Mouse (Mus musculus) E14TG2a.4 (cell line): ENCODE measurements around the gene Lrrn4.
A peak's percentile ranks its signal among the peaks of the same experiment; 100 is the strongest.

Experiments used
- H3K27me3 ChIP-seq: 2 replicates; pipeline ENCODE4 v1.6.1; 2014; ENCODE audit warnings: low read length, control low read depth; ENCODE audit not compliant: insufficient read depth
- H3K36me3 ChIP-seq: 2 replicates; pipeline ENCODE4 v1.6.1; 2014; ENCODE audit warnings: low read length, control low read depth; ENCODE audit not compliant: insufficient read depth
- H3K4me1 ChIP-seq: replicated peaks from 2 replicates; pipeline ENCODE4 v1.6.1; 2014; ENCODE audit warnings: low read depth, low read length, control low read depth
- H3K4me3 ChIP-seq: replicated peaks from 2 replicates; pipeline ENCODE4 v1.5.1; 2014; ENCODE audit warnings: mild to moderate bottlenecking, low read length
- H3K9me3 ChIP-seq: 2 replicates; pipeline ENCODE4 v1.6.1; 2014; ENCODE audit warnings: low read length, control low read depth
- CTCF ChIP-seq: conservative IDR thresholded peaks from 2 replicates; pipeline ENCODE4 v1.5.1; 2014; ENCODE audit warnings: low read length
- NANOG ChIP-seq: IDR thresholded peaks from 2 replicates; pipeline ENCODE4 v1.6.1; 2014; ENCODE audit warnings: borderline replicate concordance, low read length, mixed read lengths
- POU5F1 ChIP-seq: IDR thresholded peaks from 2 replicates; pipeline ENCODE4 v1.6.1; 2014; ENCODE audit warnings: low read length, borderline replicate concordance

Lrrn4 gene

DNA sequence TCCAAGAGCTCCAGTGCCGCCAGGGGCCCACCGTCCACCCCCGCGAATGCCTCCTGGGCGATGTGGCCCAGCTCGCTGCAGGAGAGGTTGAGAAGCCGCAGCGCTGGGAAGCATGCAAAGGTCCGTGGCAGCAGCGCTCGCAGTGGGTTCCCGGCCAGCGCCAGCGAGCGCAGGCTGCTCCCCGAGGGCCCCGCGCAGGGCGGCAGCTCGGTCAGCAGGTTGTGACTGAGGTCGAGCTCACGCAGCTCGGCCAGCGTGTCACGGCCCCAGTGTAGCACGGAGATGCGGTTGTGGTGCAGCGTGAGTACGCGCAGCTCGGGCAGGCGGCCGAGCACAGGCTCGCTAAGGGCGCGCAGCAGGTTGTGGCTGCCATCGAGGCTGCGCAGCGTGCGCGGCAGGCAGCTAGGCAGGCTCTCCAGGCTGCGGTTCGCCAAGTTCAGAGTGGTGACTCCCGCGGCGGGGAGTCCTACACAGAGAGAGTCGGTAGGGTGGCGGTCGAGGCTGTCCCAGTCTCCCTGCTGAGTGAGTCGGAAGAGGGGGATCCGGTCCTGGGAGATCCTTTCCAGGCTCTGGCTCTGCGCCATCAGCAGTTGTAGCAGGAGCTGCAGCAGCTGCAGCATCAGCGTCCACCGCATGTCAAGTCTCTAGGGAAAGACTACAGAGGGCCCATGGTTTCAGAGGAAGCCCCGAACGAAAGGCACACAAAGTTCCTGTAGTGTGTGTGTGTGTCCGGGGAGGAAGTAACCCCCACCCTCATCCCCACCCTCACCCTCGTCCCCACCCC is 1.2 kb downstream of the Lrrn4 start:
- no peak for TF ChIP-seq NANOG
- no peak for TF ChIP-seq CTCF
- no peak for TF ChIP-seq POU5F1
- peak overlapping the region; percentile 83 for H3K4me3 ChIP-seq
- peaks cover 32% of the 10 kb centered on the region for H3K36me3 ChIP-seq
- peaks cover 34% of the 10 kb centered on the region for H3K27me3 ChIP-seq
- H3K9me3 ChIP-seq: no peaks in the 10 kb centered on the region; the same call in 1 of the 2 replicates
- peaks cover 53% of the 10 kb centered on the region for H3K4me1 ChIP-seq

DNA sequence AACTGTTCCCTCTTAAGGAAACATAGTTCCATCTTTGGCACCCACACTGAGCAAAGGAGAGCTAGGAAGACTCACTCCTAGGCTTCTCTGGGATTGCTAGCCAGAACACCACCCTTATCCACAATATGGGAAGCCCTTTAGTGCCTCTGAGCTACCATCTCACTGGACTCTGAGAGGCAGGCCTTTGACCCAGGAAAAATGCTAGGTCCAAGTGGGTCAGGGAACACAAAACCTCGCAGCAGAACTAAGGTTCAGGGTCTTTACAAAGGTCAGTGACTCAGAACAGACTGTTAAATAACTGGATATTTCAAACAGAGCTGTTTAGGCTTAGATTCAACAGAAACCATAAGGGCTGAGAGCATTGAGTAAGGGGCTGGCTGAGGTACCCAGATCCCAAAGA is 3.7 kb downstream of the Lrrn4 start:
- H3K36me3 ChIP-seq: peaks cover 32% of the 10 kb centered on the region
- TF ChIP-seq NANOG (no peak), POU5F1 (no peak), CTCF (no peak)
- peaks cover 34% of the 10 kb centered on the region for H3K27me3 ChIP-seq
- peaks cover 54% of the 10 kb centered on the region for H3K4me1 ChIP-seq
- H3K4me3 ChIP-seq: no peak overlapping the region
- H3K9me3 ChIP-seq: no peaks in the 10 kb centered on the region; the same call in 1 of the 2 replicates

- peaks cover 28% of the 10 kb centered on the region for H3K27me3 ChIP-seq
- H3K4me3 ChIP-seq: no peak overlapping the region
- no peak for TF ChIP-seq CTCF
- TF ChIP-seq NANOG: no peak
- no peak for TF ChIP-seq POU5F1
- peaks cover 63% of the 10 kb centered on the region for H3K36me3 ChIP-seq
- H3K4me1 ChIP-seq: peaks cover 38% of the 10 kb centered on the region
- no peaks in the 10 kb centered on the region; the same call in 1 of the 2 replicates for H3K9me3 ChIP-seq
Measured at GRCm38 (mm10) chr2:132873657-132874326, 6.9 kb downstream of the Lrrn4 start.

DNA sequence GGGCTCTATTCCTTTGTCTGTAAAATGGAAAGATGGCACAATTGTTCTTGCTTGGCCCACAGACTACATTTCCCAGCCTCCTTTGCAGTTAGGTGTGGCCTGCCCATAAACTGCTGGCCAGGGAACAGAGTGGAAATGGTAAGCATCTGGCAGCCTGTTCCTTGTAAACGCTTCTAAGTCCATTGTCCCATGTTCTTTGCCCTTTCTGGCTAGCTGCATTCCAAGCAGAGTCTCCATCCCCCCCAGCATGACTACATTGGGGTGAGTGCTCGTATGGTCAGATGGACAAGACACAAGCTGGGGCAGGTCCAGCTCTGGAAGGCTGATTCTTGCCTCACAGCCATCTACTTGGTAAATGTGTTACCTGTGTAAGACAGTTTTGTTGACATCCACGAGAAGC is 9.0 kb downstream of the Lrrn4 start:
- Histone ChIP-seq H3K27me3 (peaks cover 6% of the 10 kb centered on the region), H3K36me3 (peaks cover 61% of the 10 kb centered on the region), H3K4me3 (no peak overlapping the region), H3K9me3 (no peaks in the 10 kb centered on the region; the same call in 1 of the 2 replicates), H3K4me1 (peaks cover 28% of the 10 kb centered on the region)
- TF ChIP-seq CTCF (no peak), NANOG (no peak), POU5F1 (no peak)

DNA sequence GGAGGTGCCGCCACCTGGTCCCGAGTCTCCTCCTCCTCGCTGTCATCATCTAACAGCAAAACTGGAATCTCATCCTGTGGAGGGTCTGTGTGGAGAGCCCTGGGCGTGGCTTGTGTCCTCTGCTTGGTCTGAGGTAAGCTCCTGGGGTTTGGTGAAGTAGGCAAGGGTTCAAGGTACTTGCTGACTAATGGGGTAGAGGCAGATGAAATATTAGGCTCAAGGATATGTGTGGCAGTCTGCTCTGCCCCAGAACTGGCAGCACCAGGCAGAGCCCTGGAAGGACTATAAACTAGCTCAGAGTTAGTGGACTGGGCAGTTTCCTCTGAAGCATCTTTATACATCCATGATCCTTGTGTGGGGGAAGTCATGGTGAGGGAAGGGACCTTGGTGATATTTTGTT is 10.4 kb downstream of the Lrrn4 start:
- no peak overlapping the region for H3K4me3 ChIP-seq
- peaks cover 55% of the 10 kb centered on the region for H3K36me3 ChIP-seq
- H3K27me3 ChIP-seq: no peaks in the 10 kb centered on the region
- H3K4me1 ChIP-seq: peaks cover 23% of the 10 kb centered on the region
- no peaks in the 10 kb centered on the region; the same call in 1 of the 2 replicates for H3K9me3 ChIP-seq
- no peak for TF ChIP-seq NANOG
- no peak for TF ChIP-seq POU5F1
- TF ChIP-seq CTCF: no peak

DNA sequence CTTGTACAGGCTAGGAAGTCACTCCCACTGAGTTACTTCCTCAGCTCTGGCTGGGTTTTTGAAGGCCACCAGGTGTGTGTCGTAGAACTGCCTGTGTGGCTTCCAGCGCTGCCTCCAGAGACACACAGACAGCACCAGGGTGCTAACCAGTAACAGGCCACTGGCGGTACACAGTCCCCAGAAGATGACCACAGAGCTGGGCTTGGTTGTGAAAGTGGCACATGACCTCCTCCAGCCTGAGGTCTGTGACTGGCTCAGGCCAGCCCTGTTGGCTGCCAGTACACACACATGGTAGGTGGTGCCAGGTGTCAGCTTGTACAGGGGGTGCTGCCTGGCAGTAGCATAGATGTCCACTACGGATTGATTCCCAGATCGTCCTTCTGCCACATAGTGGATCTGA is 11.0 kb downstream of the Lrrn4 start:
- Histone ChIP-seq H3K4me1 (peaks cover 20% of the 10 kb centered on the region), H3K27me3 (no peaks in the 10 kb centered on the region), H3K4me3 (no peak overlapping the region), H3K9me3 (no peaks in the 10 kb centered on the region), H3K36me3 (peaks cover 52% of the 10 kb centered on the region)
- TF ChIP-seq NANOG (no peak), CTCF (no peak), POU5F1 (no peak)

GRCm38 (mm10) chr2:132867521-132867920 is 13.2 kb downstream of the Lrrn4 start:
- TF ChIP-seq CTCF (no peak), NANOG (no peak), POU5F1 (no peak)
- Histone ChIP-seq H3K36me3 (peaks cover 60% of the 10 kb centered on the region), H3K4me1 (peaks cover 12% of the 10 kb centered on the region; the same call in 1 of the 2 replicates), H3K27me3 (no peaks in the 10 kb centered on the region), H3K9me3 (no peaks in the 10 kb centered on the region), H3K4me3 (no peak overlapping the region)

- peaks cover 27% of the 10 kb centered on the region for H3K36me3 ChIP-seq
- no peaks in the 10 kb centered on the region for H3K27me3 ChIP-seq
- no peaks in the 10 kb centered on the region for H3K4me1 ChIP-seq
- H3K9me3 ChIP-seq: no peaks in the 10 kb centered on the region
- no peak overlapping the region for H3K4me3 ChIP-seq
- TF ChIP-seq CTCF (no peak), NANOG (no peak), POU5F1 (no peak)
Measured at GRCm38 (mm10) chr2:132863325-132863724, 17.4 kb downstream of the Lrrn4 start.
